Mouse (Mus musculus) central nervous system, embryonic 14 days (tissue): ENCODE data around the gene Rsph9. TPM values are rescaled to one million over a fixed set of nuclear protein-coding genes. Genes with fewer than 3 reads are reported as not detected.

Experiments used
- polyA plus RNA-seq: library from polyadenylated mRNA; depleted of rRNA; stranded (reverse); fragments of >200 nt; gene quantifications from 2 replicates; pipeline ENCODE4 v1.2.3, GENCODE M21; 2012; rRNA removed

Rsph9 gene
- polyA plus RNA-seq = 26.1 and 26.4 TPM in 2 replicates

GRCm38 (mm10) chr17:46143578-46144423 is at the start of gene Rsph9:
Rsph9 (minus strand) TSS chr17:46144216.

GRCm38 (mm10) chr17:46160686-46161085 is 16.7 kb upstream of the Rsph9 start, which contains the start of gene Gtpbp2:
Gtpbp2 (plus strand) TSS chr17:46161032.

GRCm38 (mm10) chr17:46152847-46153782 is 9.1 kb upstream of the Rsph9 start, which contains the start of gene Mad2l1bp:
Mad2l1bp (minus strand) TSS chr17:46153553.

GRCm38 (mm10) chr17:46110402-46111289 is 33.4 kb downstream of the Rsph9 start, which contains the start of gene Mrps18a:
Mrps18a (plus strand) TSS chr17:46110986.

Other genes starting within 250 kb of the Rsph9 start
- gene Vegfa, start 111.8 kb downstream of the Rsph9 start, polyA plus RNA-seq = 205 and 227 TPM in 2 replicates
- 92.3 and 96.9 TPM in 2 replicates for gene Mrps18a, start 33.2 kb downstream of the Rsph9 start, polyA plus RNA-seq
- gene Mad2l1bp, start 9.3 kb upstream of the Rsph9 start, polyA plus RNA-seq = 21.7 and 23.9 TPM in 2 replicates
- gene Gtpbp2, start 16.8 kb upstream of the Rsph9 start, polyA plus RNA-seq = 186 and 196 TPM in 2 replicates
- 11.3 and 12.0 TPM in 2 replicates for gene Polh, start 58.4 kb upstream of the Rsph9 start, polyA plus RNA-seq
- gene Xpo5, start 58.6 kb upstream of the Rsph9 start, polyA plus RNA-seq = 51.0 and 55.9 TPM in 2 replicates
- gene Polr1c, start 103.8 kb upstream of the Rsph9 start, polyA plus RNA-seq = 120 and 123 TPM in 2 replicates
- 68.1 and 81.0 TPM in 2 replicates for gene Yipf3, start 103.9 kb upstream of the Rsph9 start, polyA plus RNA-seq
- gene Lrrc73, start 109.3 kb upstream of the Rsph9 start, polyA plus RNA-seq = 20.0 and 20.2 TPM in 2 replicates
- gene Tjap1, start 138.8 kb upstream of the Rsph9 start, polyA plus RNA-seq = 76.4 and 83.6 TPM in 2 replicates
- gene Dlk2, start 153.2 kb upstream of the Rsph9 start, polyA plus RNA-seq = 74.5 and 85.0 TPM in 2 replicates
- 16.7 and 17.0 TPM in 2 replicates for gene Abcc10, start 184.1 kb upstream of the Rsph9 start, polyA plus RNA-seq
- gene Zfp318, start 239.5 kb upstream of the Rsph9 start, polyA plus RNA-seq = 36.2 and 37.2 TPM in 2 replicates